Comparison of ENCODE assay signal across 15 mouse cellular contexts in the genomic region with DNA sequence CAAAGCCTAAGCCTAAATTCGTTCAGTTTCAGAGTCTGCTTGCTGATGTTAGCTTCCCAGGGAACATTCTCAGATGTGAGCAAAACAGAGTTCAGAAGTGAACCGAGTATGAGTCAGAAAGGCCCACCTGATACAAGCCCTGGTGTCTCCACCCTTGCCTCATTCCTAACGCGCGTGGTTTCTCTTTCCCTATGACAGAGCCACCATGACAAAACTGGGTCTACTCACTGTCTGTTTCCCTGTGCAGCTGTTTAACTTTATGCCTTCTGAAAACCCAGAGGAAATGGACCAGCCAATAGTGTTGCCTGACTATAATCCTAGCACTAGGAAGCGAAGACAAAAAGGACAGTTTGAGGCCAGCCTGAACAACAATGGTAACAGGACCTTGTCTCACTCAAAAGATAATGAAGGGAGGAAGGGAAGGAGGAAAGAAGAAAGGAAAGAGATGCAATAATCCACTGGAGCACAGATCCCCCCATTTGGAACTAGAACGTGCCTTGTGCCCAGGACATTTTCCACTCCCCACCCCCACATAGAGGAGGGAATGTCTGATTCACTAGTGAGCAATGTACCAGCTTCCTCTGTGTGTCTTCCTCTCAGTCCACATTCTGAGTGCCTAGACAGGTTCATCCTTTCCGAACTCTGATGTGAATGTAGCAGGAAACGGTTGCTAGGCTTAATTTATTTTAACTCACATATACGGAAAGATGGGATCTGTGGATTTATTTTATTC.
"Had no signal": no experiment of that assay in that cellular context is flagged by ENCODE, and none has a peak within 500 bp of the region (broad histone marks: within the 10 kb centered on the region; RNA-seq: fewer than 3 reads in every experiment).

No protein-coding gene starts in this region.

- H3K4me2 ChIP-seq: kidney, embryonic 15.5 days; liver, embryonic 13.5 days; neural tube, embryonic 13.5 days had no signal

- H3K4me1 ChIP-seq: liver, embryonic 13.5 days; neural tube, embryonic 13.5 days had no signal

- H3K4me3 ChIP-seq: kidney, embryonic 15.5 days; left cerebral cortex, adult 2 months; liver, embryonic 13.5 days; midbrain, embryonic 10.5 days; neural tube, embryonic 13.5 days had no signal

- H3K27me3 ChIP-seq: kidney, embryonic 15.5 days; liver, embryonic 13.5 days; neural tube, embryonic 13.5 days had no signal

- H3K36me3 ChIP-seq: kidney, embryonic 15.5 days; liver, embryonic 13.5 days; midbrain, embryonic 10.5 days; neural tube, embryonic 13.5 days had no signal

- ATAC-seq: intestine, embryonic 16.5 days had no signal

- DNase-seq: kidney, adult 2 months; kidney, postnatal 14 days; liver, embryonic 13.5 days; lung, adult 18-20 months; lung, postnatal 36 days; midbrain, embryonic 14.5 days; right cerebral cortex, adult 18-20 months; right cerebral cortex, postnatal 25 days; thymus, adult 2 months; thymus, postnatal 25 days had no signal

- H3K9me3 ChIP-seq: kidney, embryonic 15.5 days; liver, embryonic 13.5 days; midbrain, embryonic 10.5 days; neural tube, embryonic 13.5 days had no signal

- H3K9ac ChIP-seq: kidney, embryonic 15.5 days; liver, embryonic 13.5 days; neural tube, embryonic 13.5 days had no signal

- H3K27ac ChIP-seq: kidney, embryonic 15.5 days; left cerebral cortex, adult 2 months; liver, embryonic 13.5 days; midbrain, embryonic 10.5 days; neural tube, embryonic 13.5 days had no signal
